Mouse (Mus musculus): ENCODE measurements around the gene Gm10644. TPM values are rescaled to one million over a fixed set of nuclear protein-coding genes. Genes with fewer than 3 reads are reported as not detected.

Gene Gm10644
- polyA plus RNA-seq, 1 experiment from 2014 or later = 0.84 TPM

- Histone ChIP-seq H3K9me3 (no peaks in the 10 kb centered on the region), H3K4me2 (peak overlapping the region; percentile 97), H3K4me3 (peak overlapping the region; percentile 58), H3K27me3 (no peaks in the 10 kb centered on the region), H3K36me3 (no peaks in the 10 kb centered on the region), H3K27ac (no peak overlapping the region), H3K9ac (peak overlapping the region; percentile 66), H3K4me1 (replicated peaks) (peaks cover 19% of the 10 kb centered on the region)
- ATAC-seq (ENCODE audit: low FRiP score) = no peak
- 2% methylated on average over 15 of the region's 15 CpGs for WGBS
Observed at GRCm38 (mm10) chr8:83955958-83956218, 883 bp upstream of the Gm10644 start.

- ATAC-seq (ENCODE audit: low FRiP score) = no peak
- WGBS = under 1% methylated on average over 14 of the region's 14 CpGs
Observed at GRCm38 (mm10) chr8:83954749-83955105, 278 bp downstream of the Gm10644 start.

GRCm38 (mm10) chr8:83945540-83945939, 9.5 kb downstream of the Gm10644 start:
- no peaks in the 10 kb centered on the region for H3K27me3 ChIP-seq
- H3K9me3 ChIP-seq = no peaks in the 10 kb centered on the region
- no peak overlapping the region for H3K4me3 ChIP-seq
- H3K4me1 ChIP-seq (replicated peaks) = no peaks in the 10 kb centered on the region
- no peak overlapping the region for H3K27ac ChIP-seq
- no peak overlapping the region for H3K9ac ChIP-seq
- no peak overlapping the region for H3K4me2 ChIP-seq
- H3K36me3 ChIP-seq = no peaks in the 10 kb centered on the region; the same call in 1 of the 2 replicates
- no peak for ATAC-seq (ENCODE audit: low FRiP score)
- WGBS = 61% methylated on average over 3 of the region's 3 CpGs

More at GRCm38 (mm10) chr8:83954749-83955105, 278 bp downstream of the Gm10644 start:
- H3K27ac ChIP-seq = peak overlapping the region; percentile 74
- H3K27me3 ChIP-seq = no peaks in the 10 kb centered on the region
- H3K9me3 ChIP-seq = no peaks in the 10 kb centered on the region
- peak overlapping the region; percentile 68 for H3K9ac ChIP-seq
- H3K36me3 ChIP-seq = no peaks in the 10 kb centered on the region
- peak overlapping the region; percentile 58 for H3K4me3 ChIP-seq
- peaks cover 19% of the 10 kb centered on the region for H3K4me1 ChIP-seq (replicated peaks)
- H3K4me2 ChIP-seq = peak overlapping the region; percentile 61

- no peak overlapping the region for H3K27ac ChIP-seq
- 86% methylated on average over 1 of the region's 1 CpGs for WGBS
Observed at GRCm38 (mm10) chr8:83942446-83942845, 12.6 kb downstream of the Gm10644 start.

GRCm38 (mm10) chr8:83941066-83941677, 13.8 kb downstream of the Gm10644 start:
- no peak for ATAC-seq (ENCODE audit: low FRiP score)

More at GRCm38 (mm10) chr8:83942446-83942845, 12.6 kb downstream of the Gm10644 start:
- H3K4me3 ChIP-seq = no peak overlapping the region
- H3K36me3 ChIP-seq = peaks cover 28% of the 10 kb centered on the region
- H3K27me3 ChIP-seq = no peaks in the 10 kb centered on the region
- no peak overlapping the region for H3K4me2 ChIP-seq
- ATAC-seq (ENCODE audit: low FRiP score) = no peak
- H3K9ac ChIP-seq = no peak overlapping the region
- H3K4me1 ChIP-seq (replicated peaks) = no peaks in the 10 kb centered on the region
- no peaks in the 10 kb centered on the region for H3K9me3 ChIP-seq

GRCm38 (mm10) chr8:83938330-83938729, 16.7 kb downstream of the Gm10644 start:
- Histone ChIP-seq H3K36me3 (peaks cover 69% of the 10 kb centered on the region), H3K27ac (no peak overlapping the region), H3K9ac (no peak overlapping the region), H3K9me3 (no peaks in the 10 kb centered on the region), H3K4me2 (no peak overlapping the region), H3K27me3 (no peaks in the 10 kb centered on the region), H3K4me3 (no peak overlapping the region), H3K4me1 (replicated peaks) (no peaks in the 10 kb centered on the region)
- WGBS = 94% methylated on average over 15 of the region's 15 CpGs
- no peak for ATAC-seq (ENCODE audit: low FRiP score)

More at GRCm38 (mm10) chr8:83941066-83941677, 13.8 kb downstream of the Gm10644 start:
- Histone ChIP-seq H3K4me2 (no peak overlapping the region), H3K9ac (no peak overlapping the region), H3K4me1 (replicated peaks) (no peaks in the 10 kb centered on the region), H3K27me3 (no peaks in the 10 kb centered on the region), H3K36me3 (peaks cover 40% of the 10 kb centered on the region), H3K4me3 (no peak overlapping the region), H3K27ac (no peak overlapping the region), H3K9me3 (no peaks in the 10 kb centered on the region)
- WGBS = 80% methylated on average over 6 of the region's 6 CpGs

GRCm38 (mm10) chr8:83937645-83938044, 17.4 kb downstream of the Gm10644 start:
- Histone ChIP-seq H3K4me2 (no peak overlapping the region), H3K9me3 (no peaks in the 10 kb centered on the region), H3K4me1 (replicated peaks) (no peaks in the 10 kb centered on the region), H3K36me3 (peaks cover 76% of the 10 kb centered on the region), H3K4me3 (no peak overlapping the region), H3K27ac (no peak overlapping the region), H3K27me3 (no peaks in the 10 kb centered on the region), H3K9ac (no peak overlapping the region)
- 93% methylated on average over 7 of the region's 7 CpGs for WGBS
- ATAC-seq (ENCODE audit: low FRiP score) = no peak

GRCm38 (mm10) chr8:83935435-83935834, 19.6 kb downstream of the Gm10644 start:
- H3K27ac ChIP-seq = no peak overlapping the region
- H3K4me3 ChIP-seq = no peak overlapping the region
- no peaks in the 10 kb centered on the region for H3K27me3 ChIP-seq
- H3K9ac ChIP-seq = no peak overlapping the region
- H3K9me3 ChIP-seq = no peaks in the 10 kb centered on the region
- H3K4me2 ChIP-seq = no peak overlapping the region
- H3K36me3 ChIP-seq = peaks cover 98% of the 10 kb centered on the region
- ATAC-seq (ENCODE audit: low FRiP score) = no peak
- WGBS = 92% methylated on average over 8 of the region's 8 CpGs
- H3K4me1 ChIP-seq (replicated peaks) = no peaks in the 10 kb centered on the region

GRCm38 (mm10) chr8:83934994-83935393, 20.0 kb downstream of the Gm10644 start:
- H3K9ac ChIP-seq = no peak overlapping the region
- no peaks in the 10 kb centered on the region for H3K4me1 ChIP-seq (replicated peaks)
- H3K36me3 ChIP-seq = peaks cover 100% of the 10 kb centered on the region
- H3K27ac ChIP-seq = no peak overlapping the region
- no peak overlapping the region for H3K4me3 ChIP-seq
- WGBS = 80% methylated on average over 2 of the region's 2 CpGs
- no peak for ATAC-seq (ENCODE audit: low FRiP score)
- H3K4me2 ChIP-seq = no peak overlapping the region
- no peaks in the 10 kb centered on the region for H3K27me3 ChIP-seq
- no peaks in the 10 kb centered on the region for H3K9me3 ChIP-seq

GRCm38 (mm10) chr8:83934222-83934621, 20.8 kb downstream of the Gm10644 start:
- ATAC-seq (ENCODE audit: low FRiP score) = no peak
- Histone ChIP-seq H3K27me3 (no peaks in the 10 kb centered on the region), H3K27ac (no peak overlapping the region), H3K4me2 (no peak overlapping the region), H3K4me3 (no peak overlapping the region), H3K36me3 (peaks cover 100% of the 10 kb centered on the region), H3K9ac (no peak overlapping the region), H3K9me3 (no peaks in the 10 kb centered on the region), H3K4me1 (replicated peaks) (no peaks in the 10 kb centered on the region)
- WGBS = 90% methylated on average over 5 of the region's 5 CpGs

GRCm38 (mm10) chr8:83926266-83926665, 28.7 kb downstream of the Gm10644 start:
- Histone ChIP-seq H3K27me3 (no peaks in the 10 kb centered on the region), H3K27ac (no peak overlapping the region), H3K4me3 (no peak overlapping the region), H3K9me3 (no peaks in the 10 kb centered on the region), H3K9ac (no peak overlapping the region), H3K36me3 (peaks cover 96% of the 10 kb centered on the region), H3K4me1 (replicated peaks) (no peaks in the 10 kb centered on the region), H3K4me2 (no peak overlapping the region)
- ATAC-seq (ENCODE audit: low FRiP score) = no peak
- WGBS = 73% methylated on average over 7 of the region's 7 CpGs

- Histone ChIP-seq H3K27me3 (no peaks in the 10 kb centered on the region), H3K27ac (no peak overlapping the region), H3K4me2 (no peak overlapping the region), H3K4me1 (replicated peaks) (no peaks in the 10 kb centered on the region), H3K9ac (no peak overlapping the region), H3K4me3 (no peak overlapping the region), H3K36me3 (peaks cover 95% of the 10 kb centered on the region), H3K9me3 (no peaks in the 10 kb centered on the region)
- WGBS = 81% methylated on average over 5 of the region's 5 CpGs
- no peak for ATAC-seq (ENCODE audit: low FRiP score)
Observed at GRCm38 (mm10) chr8:83924585-83924984, 30.4 kb downstream of the Gm10644 start.

GRCm38 (mm10) chr8:83922727-83923126, 32.3 kb downstream of the Gm10644 start:
- Histone ChIP-seq H3K4me3 (no peak overlapping the region), H3K9me3 (no peaks in the 10 kb centered on the region), H3K27ac (no peak overlapping the region), H3K4me1 (replicated peaks) (no peaks in the 10 kb centered on the region; the same call in 1 of the 2 replicates), H3K4me2 (no peak overlapping the region), H3K27me3 (no peaks in the 10 kb centered on the region), H3K36me3 (peaks cover 92% of the 10 kb centered on the region), H3K9ac (no peak overlapping the region)
- ATAC-seq (ENCODE audit: low FRiP score) = no peak
- WGBS = 91% methylated on average over 8 of the region's 8 CpGs

Data from hindbrain, embryonic 13.5 days (tissue).